Mouse (Mus musculus): Measurements from ENCODE around the gene Slc25a25.

The Slc25a25 gene

GRCm38 (mm10) chr2:32428262-32428722 lies 23.0 kb downstream of the Slc25a25 start:
- no peak for DNase-seq (ENCODE audit: low spot score)

- no peak for DNase-seq (ENCODE audit: low spot score)
Measured at GRCm38 (mm10) chr2:32427720-32428119, 23.5 kb downstream of the Slc25a25 start.

DNA sequence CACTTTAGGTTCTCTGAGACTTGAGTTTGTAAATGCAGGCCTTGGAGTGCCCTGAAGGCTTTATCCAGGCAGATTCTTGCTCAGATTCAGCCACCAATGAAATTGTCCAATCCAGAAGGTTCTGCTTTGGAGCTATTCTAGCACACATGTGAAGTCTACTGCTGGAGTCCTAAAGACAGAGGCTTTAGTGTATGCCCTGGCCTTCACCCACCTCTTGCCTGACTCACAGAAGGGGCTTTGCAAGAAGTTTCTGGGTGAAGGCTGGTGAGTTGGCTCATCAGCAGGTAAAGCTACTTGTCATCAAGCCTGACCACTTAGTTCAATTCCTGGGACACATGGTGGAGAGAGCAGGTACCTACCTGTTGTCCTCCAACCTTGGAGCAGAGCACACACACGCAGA lies 25.1 kb downstream of the Slc25a25 start:
- DNase-seq (ENCODE audit: low spot score), result no peak

GRCm38 (mm10) chr2:32425568-32425967 lies 25.7 kb downstream of the Slc25a25 start:
- no peak for DNase-seq (ENCODE audit: low spot score)

DNA sequence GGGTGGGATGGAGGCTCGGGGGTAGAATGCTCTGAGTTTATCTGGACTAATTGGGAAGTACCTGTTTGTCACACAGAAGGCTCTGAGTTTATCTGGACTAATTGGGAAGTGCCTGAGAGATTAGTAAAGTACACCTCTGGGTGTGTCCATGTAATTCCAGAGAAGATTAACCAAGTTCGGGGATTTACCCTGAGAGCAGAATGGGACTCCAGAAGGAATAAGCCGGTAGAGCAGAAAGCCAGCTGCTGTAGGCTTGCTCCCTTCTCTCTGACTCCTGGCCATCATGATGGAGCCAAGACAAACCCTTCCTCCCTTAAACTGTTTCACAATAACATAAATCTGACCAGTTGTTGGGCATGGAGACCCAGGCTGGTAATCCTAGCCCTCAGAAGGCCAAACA lies 26.4 kb downstream of the Slc25a25 start:
- no peak for DNase-seq (ENCODE audit: low spot score)

- DNase-seq (ENCODE audit: low spot score), result no peak
Measured at GRCm38 (mm10) chr2:32423481-32424331, 27.5 kb downstream of the Slc25a25 start.

- no peak for DNase-seq (ENCODE audit: low spot score)
Measured at GRCm38 (mm10) chr2:32421851-32422251, 29.4 kb downstream of the Slc25a25 start.

DNA sequence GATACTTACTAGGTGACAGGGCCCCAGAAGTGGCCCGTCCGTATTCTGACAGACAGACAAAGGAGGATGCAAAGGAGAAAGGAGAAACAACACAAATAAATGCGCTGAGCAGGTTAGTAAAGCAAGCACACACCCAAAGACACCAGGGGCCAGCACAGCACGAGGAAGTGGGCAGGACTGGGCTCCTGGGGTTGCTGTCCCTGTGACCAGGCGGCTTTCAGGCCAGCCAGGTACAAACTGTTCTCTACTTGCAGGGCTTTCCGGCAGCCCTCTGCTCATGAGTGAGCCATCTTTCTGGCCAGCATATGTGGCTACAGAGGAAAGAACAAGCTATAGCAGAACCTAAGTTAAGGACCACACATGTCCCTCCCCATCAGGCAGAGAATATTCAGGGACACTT lies 30.6 kb downstream of the Slc25a25 start:
- no peak for DNase-seq (ENCODE audit: low spot score)

DNA sequence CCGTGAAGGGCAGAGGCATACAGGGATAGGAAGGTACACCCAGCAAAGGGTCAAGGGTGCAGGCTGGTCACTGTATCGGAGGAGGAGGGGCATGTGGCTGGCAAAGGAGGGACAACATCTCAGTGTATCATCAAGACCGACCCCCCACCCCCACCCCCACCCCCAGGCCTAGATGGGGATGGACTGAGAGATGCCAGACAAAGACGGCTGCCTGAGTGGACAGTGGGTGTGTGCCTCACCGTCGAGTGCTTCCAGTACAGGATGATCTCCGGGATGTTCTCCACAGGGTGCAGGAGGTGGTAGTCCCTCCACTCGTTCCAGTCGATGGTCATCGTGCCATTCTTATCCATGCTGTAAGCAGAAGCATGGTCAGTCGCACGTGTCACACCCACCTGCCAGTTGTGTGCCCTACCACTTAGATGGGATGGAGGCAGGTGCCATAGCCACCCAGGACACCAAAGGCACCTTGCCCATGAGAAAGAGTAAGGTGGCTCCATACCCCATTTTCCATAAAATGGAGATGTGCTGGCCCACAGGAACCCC lies 31.1 kb downstream of the Slc25a25 start:
- DNase-seq (ENCODE audit: low spot score), result no peak

- no peak for DNase-seq (ENCODE audit: low spot score)
Measured at GRCm38 (mm10) chr2:32419359-32419758, 31.9 kb downstream of the Slc25a25 start.

GRCm38 (mm10) chr2:32418430-32419151 lies 32.7 kb downstream of the Slc25a25 start:
- no peak for DNase-seq (ENCODE audit: low spot score)

DNA sequence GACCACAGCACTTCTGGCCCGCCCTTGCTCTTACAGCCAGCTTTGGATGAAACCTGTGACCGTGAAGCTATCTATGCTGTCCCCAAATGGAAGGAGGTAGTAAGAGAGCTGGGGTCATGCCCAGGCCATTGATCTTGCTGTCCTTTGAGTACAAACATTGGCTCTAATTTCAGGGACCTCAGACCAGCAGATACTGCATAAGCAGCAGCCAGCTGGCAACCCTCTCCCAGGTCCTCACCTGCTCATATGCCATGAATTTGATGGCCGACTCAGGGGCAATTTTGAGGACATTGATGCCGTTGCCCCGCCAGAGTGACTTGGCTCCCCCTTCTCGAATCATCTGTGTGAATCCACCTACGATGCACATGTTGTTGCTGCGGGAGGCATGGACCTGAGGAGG lies 33.8 kb downstream of the Slc25a25 start:
- no peak for DNase-seq (ENCODE audit: low spot score)

DNA sequence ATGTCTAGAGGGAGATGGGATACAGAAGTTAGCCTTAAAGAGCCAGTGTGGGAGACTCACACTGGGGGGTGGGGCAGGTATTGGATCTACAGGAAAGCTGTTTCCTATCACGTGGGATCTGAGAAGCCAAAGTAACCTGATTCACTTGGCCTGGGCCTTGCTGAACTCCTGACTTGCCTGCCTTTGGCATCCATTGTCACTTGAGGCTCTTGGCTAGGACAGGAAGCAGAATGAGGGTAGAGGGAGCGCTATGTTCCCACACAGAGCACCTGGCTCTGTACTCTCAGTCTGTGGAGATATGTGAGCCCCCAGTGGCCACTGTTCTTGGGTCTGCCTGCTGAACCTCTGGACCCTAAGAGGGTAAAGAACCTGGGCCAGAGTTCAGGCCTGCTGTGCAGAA lies 34.7 kb downstream of the Slc25a25 start:
- no peak for DNase-seq (ENCODE audit: low spot score)

GRCm38 (mm10) chr2:32415801-32416200 lies 35.4 kb downstream of the Slc25a25 start:
- no peak for DNase-seq (ENCODE audit: low spot score)

DNA sequence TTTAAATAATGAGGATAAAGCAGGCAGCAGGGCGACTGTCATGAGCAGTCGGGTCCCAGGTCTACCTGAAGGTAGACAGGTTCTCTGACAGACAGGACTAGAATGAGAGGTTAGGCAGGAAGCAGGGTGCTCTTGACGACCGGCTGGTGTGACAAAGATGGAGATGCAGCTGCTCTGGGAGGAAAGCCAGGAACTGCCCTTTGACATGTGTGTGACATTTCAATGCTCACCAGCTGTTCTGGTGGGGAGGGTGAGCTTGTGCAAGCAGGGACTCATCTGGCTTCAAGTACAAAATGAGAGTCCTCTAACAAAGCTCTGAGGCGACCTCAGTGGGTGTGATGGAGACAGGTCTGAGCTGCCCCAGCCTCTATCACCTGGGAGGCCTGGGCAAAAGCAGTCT lies 37.3 kb downstream of the Slc25a25 start:
- no peak for DNase-seq (ENCODE audit: low spot score)

DNA sequence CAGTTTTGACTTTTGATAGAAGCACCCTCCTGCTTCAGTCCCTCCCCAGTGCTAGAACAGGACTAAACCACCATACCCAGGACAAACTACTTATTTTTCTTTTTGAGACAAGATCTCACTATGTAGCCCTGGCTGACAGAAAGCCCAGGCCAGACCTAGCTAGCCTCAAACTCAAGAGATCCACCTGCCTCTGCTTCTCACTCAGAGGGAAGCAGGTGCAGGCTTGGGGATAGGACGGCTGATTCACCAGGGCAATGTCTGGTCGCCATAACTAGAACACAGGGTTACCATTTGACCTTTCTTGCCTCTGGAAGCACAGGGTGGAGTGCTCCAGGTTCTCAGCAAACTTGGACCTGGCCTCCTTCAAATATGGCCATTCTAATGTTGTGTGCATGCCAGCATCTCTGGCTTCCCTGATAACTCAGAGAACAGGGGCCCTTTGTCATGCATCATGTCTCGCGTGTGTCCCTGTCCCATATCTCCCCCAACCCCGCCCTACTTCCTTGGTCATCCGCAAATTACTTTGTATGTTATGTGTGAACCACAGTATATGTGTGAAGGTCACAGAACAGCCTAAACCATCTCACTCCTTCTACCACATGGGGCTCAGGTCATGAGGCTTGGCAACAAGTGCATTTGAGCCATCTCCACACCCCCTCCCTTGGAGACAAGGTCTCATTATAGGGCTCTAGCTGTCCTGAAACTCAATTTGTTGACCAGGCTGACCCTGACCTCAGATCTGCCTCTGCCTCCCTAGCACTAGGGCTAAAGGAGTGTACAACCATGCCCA lies 38.3 kb downstream of the Slc25a25 start:
- no peak for DNase-seq (ENCODE audit: low spot score)

DNA sequence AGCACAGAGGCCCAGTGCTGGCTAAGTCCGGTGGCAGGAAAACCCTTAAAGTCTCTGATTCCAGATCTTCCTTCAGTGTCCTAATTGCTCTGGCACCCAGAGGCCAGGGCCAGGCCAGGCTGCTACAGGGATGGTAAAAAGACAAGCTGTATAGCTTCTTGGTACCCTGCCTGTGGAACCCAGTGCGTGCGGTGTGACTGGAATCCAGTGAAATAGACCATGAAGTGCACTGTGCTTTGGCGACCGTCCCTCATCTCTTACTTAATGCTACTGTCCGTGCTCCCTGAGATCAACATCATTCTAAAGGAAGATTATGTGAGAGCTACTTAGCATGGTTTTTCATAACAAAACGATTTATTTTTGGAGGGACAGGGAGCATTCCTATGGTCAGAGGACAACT lies 39.8 kb downstream of the Slc25a25 start:
- no peak for DNase-seq (ENCODE audit: low spot score)

- no peak for DNase-seq (ENCODE audit: low spot score)
Measured at GRCm38 (mm10) chr2:32408429-32409424, 42.5 kb downstream of the Slc25a25 start.

GRCm38 (mm10) chr2:32407144-32407824 lies 44.0 kb downstream of the Slc25a25 start:
- DNase-seq (ENCODE audit: low spot score), result no peak

- peak; percentile 97 for DNase-seq (ENCODE audit: low spot score)
Measured at GRCm38 (mm10) chr2:32404663-32405062, 46.6 kb downstream of the Slc25a25 start.
